Comparison of ENCODE assay signal across 19 mouse cellular contexts in the genomic region with DNA sequence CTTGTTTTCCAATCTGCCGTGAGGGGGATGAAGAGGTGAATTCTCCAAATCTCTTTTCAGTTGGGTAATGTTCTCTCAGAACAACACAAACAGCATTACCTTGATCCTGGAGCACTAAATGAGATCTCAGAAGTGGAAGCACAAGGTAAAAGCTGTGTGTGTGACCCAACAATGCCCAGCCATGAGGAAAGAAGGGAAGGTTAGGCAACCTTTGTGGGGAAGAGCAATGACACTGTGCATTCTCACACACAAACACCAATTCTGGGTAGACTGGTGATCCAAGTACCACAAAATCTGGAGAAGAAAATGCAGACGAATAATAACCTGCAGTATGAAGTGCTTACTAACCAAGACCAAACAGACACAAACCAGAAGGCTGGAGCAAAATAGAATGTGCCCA. TPM values are rescaled to one million over a fixed set of nuclear protein-coding genes. Genes with fewer than 3 reads are reported as not detected.
A peak's percentile ranks its signal among the peaks of the same experiment; 100 is the strongest.
DNase-seq lines count a peak whose midpoint lies in the region; ATAC-seq and TF ChIP-seq lines count a peak whose summit lies in the region.
"Had no signal": no experiment of that assay in that cellular context is flagged by ENCODE, and none has a peak within 500 bp of the region (broad histone marks: within the 10 kb centered on the region; RNA-seq: fewer than 3 reads in every experiment).

No protein-coding gene starts in this region.

- peaks cover 95% of the 10 kb centered on the region for H3K36me3 ChIP-seq in forebrain, embryonic 12.5 days (replicated peaks)

- TF ChIP-seq POLR2A in bone marrow, adult 2 months (IDR thresholded peaks at IDR 0.05; ENCODE audit: borderline replicate concordance, control insufficient read depth, low read depth, low read length): no peak

- 51% methylated on average over 2 of the region's 2 CpGs for WGBS in bone marrow, adult 2 months
- WGBS in forebrain, embryonic 12.5 days: 91% methylated on average over 2 of the region's 2 CpGs

- H3K27me3 ChIP-seq in forebrain, embryonic 12.5 days: no peaks in the 10 kb centered on the region
- H3K27me3 ChIP-seq: embryonic facial prominence, embryonic 12.5 days; forebrain, embryonic 15.5 days had no signal

- ATAC-seq in granulocyte monocyte progenitor cell, adult 5-6 weeks (replicated peaks; ENCODE audit: poor library complexity, severe bottlenecking): peak; percentile 59; the same call in 1 of the 2 replicates
- peak; percentile 83 for ATAC-seq in megakaryocyte, adult 5-6 weeks (ENCODE audit: poor library complexity, severe bottlenecking)
- ATAC-seq in neutrophil, adult 5-6 weeks (ENCODE audit: extremely low read depth, insufficient number of reproducible peaks, low FRiP score, poor library complexity, severe bottlenecking): peak; percentile 59; the same call in 1 of the 2 replicates
- no peak for ATAC-seq in forebrain, embryonic 12.5 days (ENCODE audit: low FRiP score)
- ATAC-seq: forebrain, embryonic 15.5 days; forebrain, postnatal 0 days had no signal

- peaks cover 6% of the 10 kb centered on the region; the same call in 1 of the 2 replicates for H3K4me1 ChIP-seq in bone marrow, adult 2 months (ENCODE audit: control insufficient read depth, insufficient read depth, low read length)
- H3K4me1 ChIP-seq in forebrain, embryonic 12.5 days: no peaks in the 10 kb centered on the region
- H3K4me1 ChIP-seq: embryonic facial prominence, embryonic 10.5 days; embryonic facial prominence, embryonic 12.5 days; forebrain, embryonic 15.5 days had no signal

- no peak overlapping the region for H3K9ac ChIP-seq in forebrain, embryonic 12.5 days
- H3K9ac ChIP-seq: embryonic facial prominence, embryonic 12.5 days; forebrain, embryonic 15.5 days; forebrain, postnatal 0 days had no signal

- H3K27ac ChIP-seq in bone marrow, adult 2 months (ENCODE audit: control insufficient read depth, insufficient read depth, low read depth, low read length, poor library complexity): peak overlapping the region; percentile 75; the same call in 1 of the 2 replicates
- H3K27ac ChIP-seq in forebrain, embryonic 12.5 days: no peak overlapping the region
- H3K27ac ChIP-seq: embryonic facial prominence, embryonic 10.5 days; embryonic facial prominence, embryonic 12.5 days; forebrain, embryonic 15.5 days had no signal

- no peaks in the 10 kb centered on the region for H3K9me3 ChIP-seq in forebrain, embryonic 12.5 days
- H3K9me3 ChIP-seq: embryonic facial prominence, embryonic 12.5 days; forebrain, embryonic 15.5 days had no signal

- no peak overlapping the region for H3K4me2 ChIP-seq in forebrain, embryonic 12.5 days
- H3K4me2 ChIP-seq: embryonic facial prominence, embryonic 12.5 days; forebrain, embryonic 15.5 days had no signal

- no peak for TF ChIP-seq CTCF in bone marrow, adult 2 months (IDR thresholded peaks at IDR 0.05; ENCODE audit: control insufficient read depth, insufficient read depth, low read length)

- peak overlapping the region; percentile 0 for H3K4me3 ChIP-seq in bone marrow, adult 2 months (replicated peaks; ENCODE audit: control insufficient read depth, low read depth, low read length)
- no peak overlapping the region for H3K4me3 ChIP-seq in forebrain, embryonic 12.5 days (replicated peaks)
- H3K4me3 ChIP-seq: embryonic facial prominence, embryonic 10.5 days; embryonic facial prominence, embryonic 12.5 days; forebrain, embryonic 15.5 days had no signal

- DNase-seq in spleen, postnatal 14 days (ENCODE audit: low spot score in 2 of 2): no peak
- DNase-seq in urinary bladder, postnatal 4 days (ENCODE audit: low spot score in 2 of 2): no peak
- DNase-seq: adrenal gland, adult 2 months; adrenal gland, postnatal 10 days; adrenal gland, postnatal 25 days; cerebellum, adult 11-12 months; cerebellum, adult 2 months; cerebellum, adult 9-10 months; cerebellum, postnatal 10 days; cerebellum, postnatal 25 days; forebrain, postnatal 0 days had no signal

RNA-seq across cellular contexts. Expression of gene Asb7, which starts 13.6 kb away (rescaled TPM):
- 7.6 and 9.9 TPM in 2 replicates for polyA plus RNA-seq in bone marrow, adult 2 months (2011; ENCODE audit: insufficient read depth, insufficient read length, low replicate concordance, missing spikeins)
- 13.3 and 16.6 TPM in 2 replicates for total RNA-seq in granulocyte monocyte progenitor cell, adult 5-6 weeks (2014; fragmentation: Nextera tagmentation)
- 7.5 and 9.5 TPM in 2 replicates for total RNA-seq in granulocyte monocyte progenitor cell, adult 5-6 weeks (2017)
- total RNA-seq in megakaryocyte, adult 5-6 weeks (2015): 15.5 and 21.5 TPM in 2 replicates
- total RNA-seq in megakaryocyte, adult 5-6 weeks (2017): 11.8 and 17.8 TPM in 2 replicates
- total RNA-seq in neutrophil, adult 5-6 weeks (2017): 34.6 and 40.2 TPM in 2 replicates
- 17.9 and 18.5 TPM in 2 replicates for polyA plus RNA-seq in forebrain, embryonic 12.5 days (2016; fragmentation: Nextera tagmentation; extraction: Ambion mirVana)

RNA-seq across cellular contexts. Expression of gene Lins1, which starts 13.9 kb away (rescaled TPM):
- polyA plus RNA-seq in bone marrow, adult 2 months (2011; ENCODE audit: insufficient read depth, insufficient read length, low replicate concordance, missing spikeins): 3.9 and 6.0 TPM in 2 replicates
- 19.6 and 25.2 TPM in 2 replicates for total RNA-seq in granulocyte monocyte progenitor cell, adult 5-6 weeks (2014; fragmentation: Nextera tagmentation)
- 8.6 and 11.2 TPM in 2 replicates for total RNA-seq in granulocyte monocyte progenitor cell, adult 5-6 weeks (2017)
- 8.1 and 11.3 TPM in 2 replicates for total RNA-seq in megakaryocyte, adult 5-6 weeks (2015)
- total RNA-seq in megakaryocyte, adult 5-6 weeks (2017): 8.0 and 18.1 TPM in 2 replicates
- total RNA-seq in neutrophil, adult 5-6 weeks (2017): 19.7 and 22.0 TPM in 2 replicates
- 22.4 and 25.2 TPM in 2 replicates for polyA plus RNA-seq in forebrain, embryonic 12.5 days (2016; fragmentation: Nextera tagmentation; extraction: Ambion mirVana)
